Mouse (Mus musculus): Measurements from ENCODE around the gene Acsf3.

DNA sequence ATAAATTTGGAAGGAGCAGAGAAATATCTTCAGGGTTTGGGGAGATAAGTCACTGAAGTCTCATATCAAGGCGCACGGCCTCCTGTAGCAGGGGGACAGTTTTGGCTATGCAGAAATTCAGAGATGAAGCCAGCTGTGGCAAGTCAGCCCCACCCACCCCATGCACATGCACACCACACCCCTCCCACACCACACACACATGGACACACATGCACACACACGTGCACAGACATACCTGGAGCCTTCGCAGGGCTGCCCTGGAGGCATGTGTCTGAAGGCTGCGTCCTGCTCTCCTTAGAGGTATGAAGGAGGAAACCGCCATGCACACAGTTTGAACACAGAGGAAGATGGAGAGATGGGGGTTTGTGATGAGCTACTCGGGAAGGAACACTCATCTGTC lies 15.2 kb upstream of the Acsf3 start:
- TF ChIP-seq POLR2A (IDR thresholded peaks at IDR 0.05; ENCODE audit: control insufficient read depth in 1 of 2, insufficient read depth in 1 of 2, low read depth in 1 of 2, low read length in 2 of 2, poor library complexity in 1 of 2) (no peak), CTCF (IDR thresholded peaks at IDR 0.05 in 2 of 3, conservative IDR thresholded peaks at IDR 0.05 in 1 of 3; ENCODE audit: control insufficient read depth in 1 of 3, insufficient read depth in 1 of 3, low read depth in 2 of 3, low read length in 3 of 3, poor library complexity in 1 of 3, severe bottlenecking in 1 of 3) (no peak), MAX (IDR thresholded peaks at IDR 0.05; ENCODE audit: low read length) (peak; percentile 48; the same call in 1 of the 2 replicates), ZNF384 (IDR thresholded peaks at IDR 0.05; ENCODE audit: low read depth, low read length) (no peak), HCFC1 (IDR thresholded peaks at IDR 0.05; ENCODE audit: low read depth, low read length) (no peak), ZMIZ1 (IDR thresholded peaks at IDR 0.05; ENCODE audit: low read depth, low read length) (no peak), GATA1 (IDR thresholded peaks at IDR 0.05; ENCODE audit: low read depth, low read length) (peak; percentile 35; the same call in 1 of the 2 replicates), E2F4 (IDR thresholded peaks at IDR 0.05; ENCODE audit: borderline replicate concordance, low read depth, low read length) (no peak), NELFE (IDR thresholded peaks at IDR 0.05; ENCODE audit: low read depth, low read length) (no peak)

All from MEL (cell line).